Mouse (Mus musculus): ENCODE data around the gene Abcd4. TPM values are rescaled to one million over a fixed set of nuclear protein-coding genes. Genes with fewer than 3 reads are reported as not detected.

Abcd4 gene
- polyA plus RNA-seq, 1 experiment from 2014 or later, result 12.7 TPM

- H3K4me3 ChIP-seq, result peak overlapping the region; percentile 40
- 1% methylated on average over 40 of the region's 40 CpGs for WGBS
These were observed 47.1 kb downstream of the Abcd4 start for GRCm38 (mm10) chr12:84569976-84570693.

GRCm38 (mm10) chr12:84569336-84569970 is 47.8 kb downstream of the Abcd4 start, which contains the start of gene Vsx2:
Gene Vsx2, plus strand, starts transcription at chr12:84569762.
- 1% methylated on average over 25 of the region's 25 CpGs for WGBS

More at GRCm38 (mm10) chr12:84569976-84570693, 47.1 kb downstream of the Abcd4 start:
- peak; percentile 32 for DNase-seq (ENCODE audit: extremely low spot score, low spot score)
- no peak overlapping the region for H3K27ac ChIP-seq
- H3K9me3 ChIP-seq, result no peaks in the 10 kb centered on the region
- peaks cover 38% of the 10 kb centered on the region for H3K4me1 ChIP-seq
- H3K36me3 ChIP-seq (replicated peaks), result no peaks in the 10 kb centered on the region
- peaks cover 84% of the 10 kb centered on the region for H3K27me3 ChIP-seq (ENCODE audit: poor library complexity, severe bottlenecking)

GRCm38 (mm10) chr12:84567576-84567975 is 49.6 kb downstream of the Abcd4 start:
- DNase-seq (ENCODE audit: extremely low spot score, low spot score), result no peak
- Histone ChIP-seq H3K4me1 (peaks cover 35% of the 10 kb centered on the region), H3K9me3 (no peaks in the 10 kb centered on the region), H3K36me3 (replicated peaks) (no peaks in the 10 kb centered on the region), H3K4me3 (no peak overlapping the region), H3K27me3 (ENCODE audit: poor library complexity, severe bottlenecking) (peaks cover 79% of the 10 kb centered on the region), H3K27ac (no peak overlapping the region)
- WGBS, result 87% methylated on average over 6 of the region's 6 CpGs

More at GRCm38 (mm10) chr12:84569336-84569970, 47.8 kb downstream of the Abcd4 start, which contains the start of gene Vsx2:
- no peaks in the 10 kb centered on the region for H3K9me3 ChIP-seq
- peaks cover 83% of the 10 kb centered on the region for H3K27me3 ChIP-seq (ENCODE audit: poor library complexity, severe bottlenecking)
- no peak for DNase-seq (ENCODE audit: extremely low spot score, low spot score)
- no peaks in the 10 kb centered on the region for H3K36me3 ChIP-seq (replicated peaks)
- H3K4me3 ChIP-seq, result peak within 1 kb of the TSS; percentile 40
- peaks cover 38% of the 10 kb centered on the region for H3K4me1 ChIP-seq
- no peak within 1 kb of the TSS for H3K27ac ChIP-seq

- Histone ChIP-seq H3K27ac (no peak overlapping the region), H3K4me1 (no peaks in the 10 kb centered on the region), H3K27me3 (ENCODE audit: poor library complexity, severe bottlenecking) (peaks cover 32% of the 10 kb centered on the region), H3K36me3 (replicated peaks) (no peaks in the 10 kb centered on the region), H3K9me3 (no peaks in the 10 kb centered on the region), H3K4me3 (no peak overlapping the region)
- no peak for DNase-seq (ENCODE audit: extremely low spot score, low spot score)
- 49% methylated on average over 4 of the region's 4 CpGs for WGBS
These were observed 54.7 kb downstream of the Abcd4 start for GRCm38 (mm10) chr12:84562558-84562957.

GRCm38 (mm10) chr12:84555218-84555617 is 62.0 kb downstream of the Abcd4 start:
- no peak for DNase-seq (ENCODE audit: extremely low spot score, low spot score)
- H3K27me3 ChIP-seq (ENCODE audit: poor library complexity, severe bottlenecking), result 0 out of 2 replicates have a peak, but pooled peaks cover 5% of the 10 kb centered on the region

More at GRCm38 (mm10) chr12:84555218-84555617, 62.0 kb downstream of the Abcd4 start:
- H3K27ac ChIP-seq, result no peak overlapping the region
- H3K4me3 ChIP-seq, result no peak overlapping the region
- no peaks in the 10 kb centered on the region for H3K9me3 ChIP-seq
- WGBS, result 66% methylated on average over 8 of the region's 8 CpGs
- no peaks in the 10 kb centered on the region for H3K36me3 ChIP-seq (replicated peaks)
- no peaks in the 10 kb centered on the region for H3K4me1 ChIP-seq

Other genes with a start within 250 kb of the Abcd4 start
- gene Entpd5, start 208.4 kb downstream of the Abcd4 start, polyA plus RNA-seq (2016; fragmentation: Nextera tagmentation; extraction: Ambion mirVana), result 9.9 and 10.3 TPM in 2 replicates
- gene Bbof1, start 208.3 kb downstream of the Abcd4 start, polyA plus RNA-seq (2016; fragmentation: Nextera tagmentation; extraction: Ambion mirVana), result 0.92 and 0.98 TPM in 2 replicates
- 23.9 and 25.6 TPM in 2 replicates for gene Rnf113a2, start 200.2 kb downstream of the Abcd4 start, polyA plus RNA-seq (2016; fragmentation: Nextera tagmentation; extraction: Ambion mirVana)
- 15.0 and 16.2 TPM in 2 replicates for gene Aldh6a1, start 166.4 kb downstream of the Abcd4 start, polyA plus RNA-seq (2016; fragmentation: Nextera tagmentation; extraction: Ambion mirVana)
- 31.1 and 33.5 TPM in 2 replicates for gene Lin52, start 166.0 kb downstream of the Abcd4 start, polyA plus RNA-seq (2016; fragmentation: Nextera tagmentation; extraction: Ambion mirVana)
- gene Vsx2, start 47.7 kb downstream of the Abcd4 start, polyA plus RNA-seq (2016; fragmentation: Nextera tagmentation; extraction: Ambion mirVana), result 1.2 and 2.2 TPM in 2 replicates
- gene Vrtn, start 23.6 kb upstream of the Abcd4 start, polyA plus RNA-seq (2016; fragmentation: Nextera tagmentation; extraction: Ambion mirVana), result not detected in 2 replicates
- gene Syndig1l, start 81.4 kb upstream of the Abcd4 start, polyA plus RNA-seq (2016; fragmentation: Nextera tagmentation; extraction: Ambion mirVana), result 0.10 and 0.15 TPM in 2 replicates
- 62.7 and 66.0 TPM in 2 replicates for gene Npc2, start 155.7 kb upstream of the Abcd4 start, polyA plus RNA-seq (2016; fragmentation: Nextera tagmentation; extraction: Ambion mirVana)
- gene Isca2, start 155.8 kb upstream of the Abcd4 start, polyA plus RNA-seq (2016; fragmentation: Nextera tagmentation; extraction: Ambion mirVana), result 151 and 152 TPM in 2 replicates